Mouse (Mus musculus) kidney, adult 18-20 months (tissue): Measurements from ENCODE around the gene Evi5.

Experiments used
- DNase-seq: peaks from one replicate; pipeline ENCODE4 v3.0.0; 2021

Evi5 gene

DNA sequence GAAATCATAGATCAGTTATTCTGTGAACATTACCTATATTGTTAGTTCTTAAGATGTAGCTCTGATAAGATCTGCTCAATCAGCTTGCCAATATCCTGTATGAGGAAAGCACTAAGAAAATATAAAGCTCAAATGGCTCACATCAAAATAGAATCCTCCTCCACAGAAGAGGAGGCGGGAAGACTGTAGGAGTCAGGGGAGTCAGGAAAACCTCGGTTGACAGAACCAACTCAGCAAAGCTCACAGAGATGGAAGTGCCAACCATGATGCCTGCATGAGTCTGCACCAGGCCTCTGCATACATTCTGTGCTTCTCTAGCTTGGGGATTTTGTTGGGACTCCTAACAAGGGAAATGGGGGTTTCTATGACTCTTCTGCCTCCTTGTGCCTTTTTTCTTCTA is 73.7 kb downstream of the Evi5 start:
- DNase-seq: no peak

DNA sequence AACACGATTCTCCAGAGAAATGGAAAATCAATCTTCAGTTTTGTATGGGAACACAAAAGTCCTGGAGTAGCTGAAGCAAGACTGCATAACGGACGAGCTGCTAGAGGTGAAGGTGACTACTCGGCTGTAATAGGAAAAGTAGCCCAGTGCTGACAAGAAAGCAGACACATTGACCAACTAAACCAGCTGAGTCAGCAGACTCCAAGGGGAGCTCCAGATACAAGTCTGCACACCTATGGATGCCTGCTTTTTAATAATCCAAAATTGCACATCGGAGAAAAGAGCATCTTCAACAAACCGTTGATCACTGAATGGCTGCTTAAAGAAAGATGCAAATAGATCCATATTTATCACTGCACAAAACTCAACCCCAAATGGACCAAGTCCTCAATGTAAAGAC is 76.6 kb downstream of the Evi5 start:
- DNase-seq: no peak

DNA sequence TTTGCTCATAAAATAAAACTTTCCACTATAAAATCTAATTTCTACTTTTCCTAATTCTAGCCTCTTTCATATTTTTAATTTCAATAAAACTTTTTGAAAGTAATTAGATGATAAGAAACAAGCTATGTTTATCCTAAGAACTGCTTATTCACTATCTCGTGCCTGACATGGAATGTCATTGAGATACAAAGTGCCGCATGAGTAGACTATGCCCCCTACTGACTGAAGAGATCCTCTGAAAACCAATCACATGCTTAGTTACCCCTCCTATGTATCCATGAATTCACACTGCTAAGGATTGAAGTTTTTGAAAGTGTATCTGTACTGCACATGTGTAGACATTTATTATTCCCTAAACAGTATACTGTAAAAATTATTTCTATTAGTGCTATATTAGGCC is 81.0 kb downstream of the Evi5 start:
- no peak for DNase-seq

DNA sequence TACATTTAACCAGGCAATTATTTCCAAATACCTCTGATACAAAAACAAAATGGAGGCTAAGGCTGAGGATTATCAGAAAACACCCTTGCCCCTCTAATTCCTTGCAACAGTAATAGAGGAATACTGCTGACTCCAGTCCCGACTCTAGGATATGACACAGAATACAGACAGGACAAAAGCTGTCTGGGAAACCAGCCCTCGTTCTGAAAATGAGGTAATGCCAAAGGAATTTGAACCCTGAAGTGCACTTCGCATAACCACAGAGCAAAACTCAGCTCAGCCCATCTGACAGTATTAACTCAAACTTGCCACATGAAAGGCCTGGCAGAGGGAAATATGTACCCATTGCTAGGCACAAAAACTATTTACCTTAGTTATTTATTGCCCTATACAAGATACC is 81.6 kb downstream of the Evi5 start:
- DNase-seq: no peak

DNA sequence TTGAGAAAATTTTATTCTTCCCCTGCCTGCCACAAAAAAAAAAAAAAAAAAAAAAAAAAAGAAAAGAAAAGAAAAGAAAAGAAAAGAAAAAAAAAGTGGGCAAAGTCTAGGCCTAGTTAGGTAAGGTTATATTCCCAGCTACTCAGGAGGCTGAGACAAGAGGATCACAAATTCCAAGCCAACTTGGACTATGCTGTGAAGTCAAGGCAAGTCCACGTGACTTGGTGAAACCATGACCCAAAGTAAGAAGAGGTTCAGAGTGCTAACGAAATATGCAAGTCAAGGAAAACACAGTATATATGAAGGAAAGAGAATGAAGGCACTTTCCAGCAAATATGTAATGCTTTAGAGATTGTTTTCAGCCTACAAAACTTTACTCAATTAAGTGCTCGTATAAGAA is 82.4 kb downstream of the Evi5 start:
- no peak for DNase-seq

DNA sequence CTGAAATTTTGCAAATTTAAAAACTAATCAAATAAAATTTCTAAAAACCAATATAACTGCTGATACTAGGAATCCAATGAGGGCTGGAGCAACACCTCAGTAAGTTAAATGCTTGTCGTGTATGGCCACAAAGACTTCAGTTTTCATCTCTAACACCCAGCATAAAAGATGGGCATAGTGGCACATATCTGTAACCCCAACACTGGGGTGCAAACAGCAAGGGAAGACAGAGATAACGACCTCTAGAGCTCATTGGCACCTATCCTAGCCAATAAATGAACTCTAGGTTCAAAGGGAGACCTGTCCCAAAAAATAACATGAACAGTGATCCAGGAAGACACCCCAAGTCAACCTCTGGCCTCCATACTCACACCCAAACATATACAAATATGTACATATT is 82.9 kb downstream of the Evi5 start:
- DNase-seq: no peak

DNA sequence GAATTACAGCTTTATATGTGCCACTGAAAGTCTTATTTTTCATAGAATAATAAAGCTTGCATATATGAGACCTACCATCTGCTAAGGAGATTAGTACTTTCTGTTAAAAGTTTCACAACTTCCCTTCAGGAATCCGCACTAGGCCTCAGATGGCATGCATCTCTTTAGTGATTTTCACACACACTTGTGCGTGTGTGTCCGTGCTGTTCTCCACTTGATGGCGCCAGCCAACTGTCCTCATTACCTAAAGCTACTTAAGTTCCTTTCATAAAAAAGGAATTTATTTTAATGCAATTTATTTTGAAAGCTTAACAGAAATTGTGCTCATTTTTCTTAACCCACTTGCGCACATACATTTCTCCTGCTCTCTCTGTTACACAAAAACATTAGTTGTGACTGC is 85.4 kb downstream of the Evi5 start:
- DNase-seq: no peak

DNA sequence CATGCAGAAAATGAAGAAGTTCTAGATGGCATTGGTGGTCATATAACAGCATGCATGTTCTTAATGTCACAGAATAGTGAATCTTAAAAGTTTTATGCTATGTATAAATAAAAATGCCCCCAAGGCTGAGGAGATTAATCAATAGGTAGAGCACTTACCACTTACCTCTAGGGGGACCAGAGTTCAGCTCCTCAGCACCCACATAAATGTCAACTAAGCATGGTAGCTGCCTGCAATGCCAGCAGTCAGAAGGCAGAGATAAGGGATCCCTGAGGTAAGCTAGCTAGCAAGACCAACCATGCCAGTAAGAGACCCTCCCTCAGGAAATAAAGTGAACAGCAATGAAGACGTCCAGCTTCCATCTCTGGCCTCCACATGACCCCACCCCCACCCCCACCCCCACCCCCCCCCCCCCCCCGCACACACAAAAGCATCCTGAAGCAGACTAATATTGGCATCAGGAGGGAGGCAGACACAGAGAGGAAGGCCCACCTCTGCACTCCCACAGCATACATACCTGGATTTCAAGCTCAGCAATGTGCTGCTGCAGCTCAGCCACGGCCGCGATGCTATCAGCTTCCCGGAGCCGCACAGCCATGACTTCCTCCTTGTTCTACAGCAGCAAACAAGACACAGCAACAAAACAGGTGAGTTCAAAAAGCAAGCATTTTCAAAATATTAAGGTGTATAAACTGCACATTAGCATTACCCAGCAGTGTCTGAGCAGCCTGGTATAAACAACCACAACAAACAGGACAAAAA is 87.0 kb downstream of the Evi5 start:
- no peak for DNase-seq

DNA sequence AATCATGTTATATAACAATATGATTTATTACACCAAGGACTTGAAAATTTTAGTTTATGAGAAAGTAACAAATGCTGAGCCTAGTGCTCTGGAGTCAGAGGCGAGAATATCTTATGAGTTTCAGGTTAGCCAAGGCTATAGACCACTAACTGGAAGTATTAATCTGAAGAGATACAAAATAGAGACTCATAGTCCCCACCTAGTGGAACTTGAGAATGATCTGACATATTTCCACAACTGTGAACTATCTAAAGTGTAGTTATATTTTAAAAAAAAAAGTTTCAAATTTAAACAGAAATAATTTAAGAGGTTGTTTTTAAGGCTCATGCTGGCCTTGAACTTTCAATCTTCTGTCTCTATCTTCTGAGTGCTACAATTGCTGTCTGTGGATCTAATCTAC is 92.5 kb downstream of the Evi5 start:
- no peak for DNase-seq

DNA sequence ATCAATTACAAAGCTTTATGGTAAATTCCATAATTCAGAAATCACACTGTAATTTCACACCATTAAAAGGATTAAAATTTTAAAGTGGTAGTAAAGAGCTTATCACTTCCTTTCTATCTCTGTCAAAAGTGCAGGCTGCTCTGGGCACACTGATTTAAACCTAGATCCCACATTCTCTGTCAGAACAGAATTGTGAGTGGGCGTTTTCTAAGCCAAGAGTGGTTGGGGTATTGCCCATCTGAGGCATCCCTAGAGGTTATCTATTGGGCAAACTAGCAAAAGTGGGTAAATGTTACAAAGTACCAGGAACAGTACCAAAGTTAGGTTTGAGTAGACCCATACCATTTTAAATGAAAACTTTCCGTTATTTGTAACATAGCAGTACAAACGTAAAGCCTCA is 96.1 kb downstream of the Evi5 start:
- DNase-seq: no peak

DNA sequence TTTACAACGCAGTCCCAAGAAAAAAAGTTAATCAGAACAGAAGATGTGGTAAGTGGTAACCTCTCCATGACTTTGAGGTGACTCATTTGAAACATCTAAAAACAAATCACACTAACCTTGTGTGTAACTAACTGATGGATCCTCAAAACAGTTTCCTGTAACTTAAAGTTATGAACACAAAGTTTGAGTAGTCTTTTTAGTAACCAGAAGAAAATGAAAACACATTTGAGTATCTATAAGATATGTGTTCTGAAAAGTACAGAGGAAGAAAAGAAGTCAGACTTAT is 97.4 kb downstream of the Evi5 start:
- no peak for DNase-seq

DNA sequence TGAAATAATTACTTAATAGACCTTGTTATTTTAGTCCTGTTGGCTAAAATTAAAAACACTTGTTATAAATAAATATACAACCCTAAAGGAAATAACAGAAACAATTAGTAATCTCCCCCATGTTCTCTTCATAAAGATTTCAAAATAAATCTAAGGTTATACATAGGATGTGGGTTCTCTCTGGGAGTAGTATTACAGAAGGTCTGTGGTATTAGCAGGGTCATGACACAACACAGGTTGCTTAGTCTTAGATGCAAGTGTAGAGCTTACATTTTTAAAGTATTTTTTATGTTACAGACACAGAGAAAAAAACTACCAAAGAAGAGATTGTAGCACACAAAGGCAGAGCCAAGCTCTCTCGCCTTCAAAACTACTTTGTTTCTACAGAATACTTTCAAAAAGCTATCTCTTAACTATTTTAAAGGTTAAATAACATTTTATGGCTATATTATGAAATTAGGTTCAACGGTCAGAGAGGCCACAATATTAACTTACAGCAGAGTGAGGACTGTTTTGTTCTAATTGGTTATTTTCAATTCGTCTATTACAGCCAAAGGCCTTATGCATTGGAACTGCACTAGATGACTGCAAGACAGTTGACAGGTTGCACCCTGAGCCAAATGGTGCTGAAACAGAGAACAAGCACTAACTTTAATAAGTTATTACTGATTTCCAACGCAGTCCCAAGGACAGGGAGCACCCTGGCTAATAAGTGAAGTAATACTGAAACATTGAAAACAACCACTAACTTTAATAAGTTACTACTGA is 97.9 kb downstream of the Evi5 start:
- DNase-seq: no peak

DNA sequence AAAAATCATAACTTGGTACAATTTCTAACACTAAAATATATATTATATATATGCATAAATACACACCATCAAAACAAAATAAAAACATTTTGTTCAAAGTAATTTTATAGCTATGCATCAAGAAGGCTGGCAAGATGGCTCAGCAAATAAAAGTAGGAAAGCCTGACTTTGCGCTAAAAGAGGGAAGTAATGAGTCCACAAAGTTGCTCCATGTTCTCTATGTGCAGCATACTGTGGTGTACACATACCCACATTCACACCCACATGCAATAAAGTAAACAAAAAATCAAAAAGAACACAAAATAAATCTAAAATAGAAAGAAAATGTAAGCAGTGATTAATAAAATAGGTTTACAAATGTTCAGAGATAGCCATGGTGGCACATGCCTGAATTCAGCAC is 99.0 kb downstream of the Evi5 start:
- DNase-seq: no peak

DNA sequence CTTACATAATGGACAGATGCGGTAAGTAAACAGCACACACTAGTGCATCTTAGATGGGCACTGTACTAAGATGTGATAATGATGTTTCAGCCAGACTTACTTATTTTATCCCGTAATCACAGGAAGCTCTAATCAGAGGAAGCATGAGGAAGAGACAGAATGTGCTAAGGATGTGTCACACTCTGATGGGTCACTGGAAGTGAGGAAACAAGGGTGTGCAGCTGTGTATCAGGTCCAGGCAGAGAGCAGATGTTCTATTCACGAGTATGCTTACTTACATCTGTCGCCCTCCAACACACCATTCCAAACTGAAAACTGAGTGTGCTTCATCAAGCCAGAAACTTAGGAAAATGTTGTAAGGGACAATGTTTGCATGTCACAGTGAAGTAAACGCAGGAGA is 102.9 kb downstream of the Evi5 start:
- no peak for DNase-seq

DNA sequence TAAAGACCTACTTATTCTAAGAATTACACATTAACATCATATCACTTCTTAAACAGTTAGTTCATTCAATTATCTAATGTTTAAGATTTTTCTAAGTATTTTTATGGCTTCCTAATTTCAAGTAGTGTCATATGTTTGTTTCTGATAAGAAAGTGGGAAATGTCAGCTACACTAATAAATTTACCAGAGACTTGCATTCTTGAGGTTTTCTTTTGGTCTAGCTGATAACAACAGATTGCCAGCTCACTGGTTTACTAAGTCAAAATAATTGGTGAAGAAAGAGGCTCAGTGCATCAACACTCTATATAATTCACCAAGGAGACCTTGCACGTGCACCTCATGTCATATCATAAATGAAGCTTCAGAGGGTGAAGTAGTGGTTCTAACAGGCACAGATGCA is 106.7 kb downstream of the Evi5 start:
- DNase-seq: no peak

DNA sequence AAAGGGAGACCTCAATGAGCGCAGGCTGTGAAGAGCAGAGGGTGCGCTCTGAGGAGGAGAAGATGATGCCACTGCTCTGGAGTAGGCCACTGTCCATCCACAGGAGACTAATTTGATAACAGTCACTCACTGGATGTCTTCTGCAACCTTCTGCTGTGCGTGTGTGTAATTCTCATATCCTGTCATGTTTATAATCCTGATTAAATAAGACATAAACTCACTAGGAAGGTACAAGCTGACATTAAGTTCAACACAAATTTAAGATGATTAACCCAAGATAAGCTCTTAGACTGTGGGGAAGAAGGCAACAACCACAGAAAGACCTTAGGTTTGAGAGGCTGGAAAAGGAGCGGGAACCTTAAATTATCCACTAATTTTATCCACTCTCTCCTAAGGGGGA is 109.0 kb downstream of the Evi5 start:
- DNase-seq: no peak

DNA sequence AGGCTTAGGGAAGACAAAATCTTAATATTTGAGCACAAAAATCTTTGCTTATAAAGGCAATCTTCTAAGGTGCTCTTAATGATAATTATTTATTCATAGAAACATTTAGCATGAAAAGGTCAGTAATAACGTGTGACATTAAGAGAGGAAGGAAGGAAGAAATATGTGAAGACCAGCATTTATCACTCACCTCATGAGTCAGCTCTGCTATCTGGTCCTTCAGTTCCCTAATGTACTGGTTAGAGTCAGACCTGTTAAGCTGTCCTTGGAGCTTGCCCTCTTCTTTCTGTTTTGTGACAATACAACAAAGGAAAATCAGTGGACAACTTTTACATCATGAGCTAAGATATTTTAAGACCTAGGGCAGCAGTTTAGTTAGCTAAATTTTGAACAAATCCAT is 110.4 kb downstream of the Evi5 start:
- DNase-seq: no peak

DNA sequence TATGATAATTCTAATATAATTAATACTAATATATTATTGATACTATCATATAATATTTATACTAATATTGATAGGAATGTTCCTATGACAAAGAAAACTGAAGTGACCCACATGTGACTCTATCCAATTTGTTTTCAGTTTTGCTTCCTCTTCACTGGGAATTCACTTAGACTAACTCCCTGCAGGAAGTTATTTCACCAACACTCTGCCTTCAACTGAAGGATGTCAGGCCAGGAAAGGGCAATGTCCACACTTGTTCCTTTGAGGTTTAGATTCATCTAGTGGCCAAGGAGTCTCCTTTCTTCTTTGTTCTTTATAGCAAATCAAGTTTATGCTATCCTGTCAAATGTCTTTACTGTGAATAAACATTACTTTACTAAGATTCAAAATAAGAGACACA is 111.2 kb downstream of the Evi5 start:
- no peak for DNase-seq

DNA sequence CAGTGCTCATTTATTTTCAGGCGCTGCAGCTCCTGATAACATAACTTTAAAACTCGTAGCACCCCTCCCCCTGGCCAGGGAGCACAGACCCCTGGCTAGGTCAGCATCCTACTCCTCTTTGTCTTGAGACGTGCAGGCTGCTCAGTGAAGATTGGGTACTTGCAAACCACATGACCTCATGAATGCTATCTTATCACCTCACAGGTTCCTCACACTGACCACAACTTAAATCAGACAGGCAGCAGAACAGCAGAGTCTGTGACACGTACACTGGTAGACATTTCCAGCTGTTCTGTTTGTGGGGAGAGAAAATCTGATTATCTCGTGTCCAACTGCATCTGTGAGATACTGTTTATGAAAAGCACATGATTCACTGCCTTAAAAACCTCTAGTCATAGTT is 115.8 kb downstream of the Evi5 start:
- no peak for DNase-seq

DNA sequence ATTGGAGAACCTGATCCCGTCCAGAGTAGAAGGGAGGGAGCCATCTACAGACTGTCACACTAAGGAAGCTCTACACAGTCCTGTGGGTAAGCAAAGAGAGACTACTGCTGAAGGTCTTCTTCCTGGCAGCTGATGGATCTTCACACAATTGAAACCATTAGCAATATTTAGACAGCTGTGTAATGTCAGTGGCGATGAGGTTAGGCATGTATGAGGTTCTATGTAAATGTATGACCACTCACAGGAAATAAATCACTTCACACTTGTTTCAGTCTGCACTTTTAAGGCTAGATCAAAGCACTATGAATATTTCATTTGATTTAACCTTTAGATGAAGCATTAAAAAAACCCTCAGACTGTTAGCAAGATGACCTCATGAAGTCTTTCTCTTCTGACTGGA is 118.8 kb downstream of the Evi5 start:
- no peak for DNase-seq

DNA sequence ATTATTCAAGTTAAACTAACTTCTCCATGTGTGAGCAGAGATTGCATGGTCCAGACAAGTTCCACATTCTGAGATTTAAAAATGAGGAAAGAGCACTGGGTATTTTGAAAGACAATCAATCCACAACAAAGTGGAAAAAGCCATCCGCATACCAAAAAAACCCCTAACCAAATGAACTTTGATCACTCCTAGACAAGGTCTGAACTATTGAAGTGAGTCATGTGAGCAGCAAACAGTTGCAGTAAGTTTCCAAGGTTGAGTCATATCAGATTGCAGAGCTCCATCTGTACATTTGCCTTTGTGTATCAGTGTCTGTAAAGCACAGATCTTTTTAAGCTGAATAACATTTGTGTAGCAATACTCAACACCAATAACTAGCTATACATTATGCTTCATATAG is 120.2 kb downstream of the Evi5 start:
- DNase-seq: no peak

DNA sequence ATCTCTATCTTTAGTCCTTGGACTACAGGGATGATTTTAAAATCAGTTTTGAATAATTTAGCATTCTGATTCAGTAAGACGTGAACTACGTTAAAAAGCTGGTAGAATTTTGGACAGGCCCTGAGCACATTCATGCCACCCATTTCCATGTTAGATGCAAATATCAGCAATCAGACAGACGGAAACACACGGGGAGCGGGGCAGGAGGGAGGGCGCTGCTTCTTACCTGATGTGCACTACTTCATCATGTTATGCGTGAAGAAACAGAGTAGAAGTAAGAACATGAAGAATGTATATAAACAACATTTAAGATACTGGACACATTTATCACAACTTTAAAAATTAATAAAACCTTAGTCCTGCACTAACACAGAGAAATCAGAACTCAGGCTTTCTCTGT is 121.3 kb downstream of the Evi5 start:
- DNase-seq: no peak

DNA sequence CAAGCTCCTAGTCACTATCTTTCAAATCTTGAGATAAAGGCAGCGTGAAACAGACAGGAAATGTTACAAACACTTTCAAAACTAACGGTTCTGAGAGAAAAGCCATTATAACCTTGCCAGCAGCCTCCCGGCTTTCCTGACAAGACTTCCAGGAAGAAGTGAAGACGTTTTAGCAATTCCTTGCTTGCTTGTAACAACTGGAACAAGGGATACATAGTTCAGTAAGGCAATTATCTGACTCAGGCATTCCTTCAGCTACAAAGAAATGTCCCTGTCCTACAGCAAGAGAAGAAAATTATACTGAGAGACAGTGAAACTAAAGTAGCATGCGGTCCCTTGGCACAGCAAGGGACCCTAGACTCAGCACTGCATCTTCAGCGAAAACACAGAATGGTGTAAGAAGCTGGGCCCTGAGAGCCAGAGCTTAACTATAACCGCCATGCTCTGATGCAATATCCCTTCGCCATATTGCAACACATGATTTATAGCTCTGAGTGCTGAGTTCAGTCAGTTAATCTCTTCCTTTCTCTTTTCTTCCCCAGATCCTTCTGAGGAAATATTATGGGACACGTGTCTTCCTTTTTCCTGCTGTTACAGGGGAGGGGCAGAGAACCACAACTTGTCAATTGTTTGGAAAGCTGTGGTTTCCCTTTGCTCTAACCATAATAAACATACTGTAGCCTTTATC is 125.5 kb downstream of the Evi5 start:
- DNase-seq: no peak

DNA sequence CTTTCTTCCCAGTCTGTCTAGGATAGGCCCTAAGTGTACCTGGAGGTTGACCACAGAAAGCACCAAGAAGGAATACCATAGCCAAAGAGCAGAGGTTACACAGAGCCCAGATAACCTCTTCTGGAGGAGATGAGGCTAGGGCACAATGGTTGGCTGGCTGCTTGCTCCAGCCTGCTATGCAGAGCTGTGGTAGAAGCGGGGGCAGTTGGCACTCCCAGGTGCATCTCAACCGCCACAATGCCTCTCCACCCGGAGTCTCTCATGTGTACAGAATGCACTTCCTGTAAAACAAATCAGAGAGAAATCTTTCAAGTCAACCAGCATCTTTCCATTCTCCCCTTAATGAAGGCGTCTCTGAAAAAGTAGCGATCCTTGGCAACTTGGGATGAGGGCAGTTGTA is 135.9 kb downstream of the Evi5 start:
- DNase-seq: no peak

DNA sequence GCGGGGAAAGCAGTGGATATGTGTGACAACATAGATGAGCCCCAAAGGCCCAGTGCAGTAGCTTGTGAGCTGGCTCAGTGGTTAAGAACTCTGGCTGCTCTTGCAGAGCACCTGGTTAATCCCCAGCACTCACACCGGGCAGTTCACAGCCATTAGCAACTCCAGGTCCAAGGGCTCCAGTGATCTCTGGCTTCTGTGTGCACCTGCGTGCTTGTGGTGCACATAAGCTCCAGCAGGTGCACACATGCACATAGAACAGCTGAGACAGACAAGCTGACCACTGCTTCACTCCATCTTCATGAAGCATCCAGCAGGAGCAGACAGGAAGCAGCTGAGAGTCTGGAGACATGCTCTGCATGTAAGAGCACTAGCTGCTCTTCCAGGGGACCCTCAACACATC is 136.6 kb downstream of the Evi5 start:
- DNase-seq: no peak
